Mouse (Mus musculus): ENCODE data around the gene Gigyf1.

DNA sequence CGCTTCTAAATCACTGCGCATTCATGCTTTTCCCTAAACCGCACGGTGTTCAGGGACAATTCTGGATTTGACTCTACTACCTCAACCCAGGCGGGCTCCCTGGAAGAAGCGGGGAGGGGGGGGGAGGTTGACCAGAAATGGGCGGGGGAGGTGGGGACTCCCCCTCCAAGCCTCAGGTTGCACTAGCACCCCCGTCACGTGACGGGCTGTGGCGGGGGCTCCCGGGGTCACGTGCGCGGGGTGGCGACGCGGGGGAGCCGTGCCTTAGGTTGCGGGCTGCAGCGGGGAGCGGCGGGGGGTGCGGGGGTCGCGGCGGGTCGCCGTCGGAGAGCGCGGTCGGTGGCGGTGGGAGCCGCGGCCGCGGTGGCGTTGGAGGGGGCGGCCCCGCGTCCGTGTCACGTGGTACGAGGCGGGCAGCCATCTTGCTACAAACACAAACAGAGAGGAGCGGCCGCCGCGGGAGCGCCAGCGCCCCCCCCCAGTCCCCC, 8.3 kb upstream of the Gigyf1 start:
- TF ChIP-seq CTCF (IDR thresholded peaks at IDR 0.05; ENCODE audit: low read depth, low read length) (no peak), POLR2A (IDR thresholded peaks at IDR 0.05; ENCODE audit: insufficient read depth, low read length) (no peak), EP300 (IDR thresholded peaks at IDR 0.05; ENCODE audit: insufficient read depth, low read depth, low read length) (0 out of 2 replicates have a peak, but pooled peaks have one; percentile 20)
